Mouse (Mus musculus) MEL (cell line): ENCODE data around the gene 6030408B16Rik. TPM values are rescaled to one million over a fixed set of nuclear protein-coding genes. Genes with fewer than 3 reads are reported as not detected.

Experiments
- DNase-seq: peaks from one replicate; pipeline ENCODE4 v3.0.0; 2011; ENCODE audit warnings: low read depth, low spot score
- H3K27ac ChIP-seq: 2 replicates; pipeline ENCODE4 v1.5.1; 2012; ENCODE audit warnings: low read depth, mild to moderate bottlenecking, control low read depth, low read length, moderate library complexity; ENCODE audit not compliant: control insufficient read depth
- H3K27me3 ChIP-seq, 2 experiments: fragments of 150-350 bp in 1 of 2; sonication (generic) in 1 of 2; 2 replicates each; pipeline ENCODE4 v1.6.1; 2012; ENCODE audit warnings: low read length in 2 of 2, mild to moderate bottlenecking in 2 of 2, improper control_type of control experiment in 1 of 2, moderate library complexity in 1 of 2; ENCODE audit not compliant: insufficient read depth in 2 of 2, control insufficient read depth in 1 of 2
- H3K36me3 ChIP-seq, 2 experiments: 2 replicates each; pipeline ENCODE4 v1.6.1; 2012 to 2014; ENCODE audit warnings: low read length in 2 of 2, improper control_type of control experiment in 1 of 2, inconsistent platforms in 1 of 2, mild to moderate bottlenecking in 1 of 2; ENCODE audit not compliant: insufficient read depth in 2 of 2, control insufficient read depth in 1 of 2
- H3K4me1 ChIP-seq, 2 experiments: fragments of 150-350 bp in 1 of 2; sonication (generic) in 1 of 2; 2 replicates each; pipeline ENCODE4 v1.6.1; 2012; ENCODE audit warnings: low read length in 2 of 2, improper control_type of control experiment in 1 of 2, mild to moderate bottlenecking in 1 of 2; ENCODE audit not compliant: insufficient read depth in 2 of 2, control insufficient read depth in 1 of 2
- H3K4me3 ChIP-seq, 2 experiments: fragments of 150-350 bp in 1 of 2; sonication (generic) in 1 of 2; 2 replicates each; pipeline ENCODE4 v1.5.1; 2012; ENCODE audit warnings: low read depth in 2 of 2, low read length in 2 of 2, mild to moderate bottlenecking in 2 of 2, moderate library complexity in 2 of 2, control low read depth in 1 of 2, improper control_type of control experiment in 1 of 2; ENCODE audit not compliant: control insufficient read depth in 1 of 2, insufficient read depth in 1 of 2
- H3K79me2 ChIP-seq: 2 replicates; pipeline ENCODE4 v1.6.1; 2012; ENCODE audit warnings: mild to moderate bottlenecking, low read length, moderate library complexity; ENCODE audit not compliant: control insufficient read depth, poor library complexity, insufficient read depth
- H3K9ac ChIP-seq: 2 replicates; pipeline ENCODE4 v1.6.1; 2012; ENCODE audit warnings: low read depth, mild to moderate bottlenecking, control low read depth, low read length, moderate library complexity; ENCODE audit not compliant: control insufficient read depth, poor library complexity, severe bottlenecking
- H3K9me3 ChIP-seq: fragments of 150-350 bp; sonication (generic); replicated peaks from 2 replicates; pipeline ENCODE4 v1.6.1; 2012; ENCODE audit warnings: mild to moderate bottlenecking, low read length, improper control_type of control experiment, moderate library complexity; ENCODE audit not compliant: insufficient read depth
- CTCF ChIP-seq, 3 experiments: IDR thresholded peaks in 2 of 3; conservative IDR thresholded peaks in 1 of 3; 2 replicates each; pipeline ENCODE4 v1.5.1; 2011 to 2012; ENCODE audit warnings: low read length in 3 of 3, low read depth in 2 of 3, mild to moderate bottlenecking in 2 of 3, improper control_type of control experiment in 1 of 3, inconsistent platforms in 1 of 3, mixed read lengths in 1 of 3, moderate library complexity in 1 of 3; ENCODE audit not compliant: control insufficient read depth in 1 of 3, insufficient read depth in 1 of 3, poor library complexity in 1 of 3, severe bottlenecking in 1 of 3
- ELF1 ChIP-seq: IDR thresholded peaks from 2 replicates; pipeline ENCODE4 v1.6.1; 2014; ENCODE audit warnings: low read depth, mild to moderate bottlenecking, inconsistent platforms, low read length, improper control_type of control experiment, moderate library complexity
- ETS1 ChIP-seq: IDR thresholded peaks from 2 replicates; pipeline ENCODE4 v1.6.1; 2012; ENCODE audit warnings: low read depth, mild to moderate bottlenecking, inconsistent platforms, low read length, improper control_type of control experiment, moderate library complexity
- GATA1 ChIP-seq: IDR thresholded peaks from 2 replicates; pipeline ENCODE4 v1.6.1; 2011; ENCODE audit warnings: low read depth, low read length, improper control_type of control experiment
- JUND ChIP-seq: IDR thresholded peaks from 2 replicates; pipeline ENCODE4 v1.6.1; 2011; ENCODE audit warnings: low read depth, mild to moderate bottlenecking, improper control_type of control experiment, low read length
- KAT2A ChIP-seq: conservative IDR thresholded peaks from 2 replicates; pipeline ENCODE4 v1.6.1; 2012; ENCODE audit warnings: low read depth, low read length, improper control_type of control experiment, inconsistent platforms
- MAFK ChIP-seq: IDR thresholded peaks from 2 replicates; pipeline ENCODE4 v1.6.1; 2011; ENCODE audit warnings: low read depth, mild to moderate bottlenecking, low read length, improper control_type of control experiment, borderline replicate concordance
- MAX ChIP-seq: IDR thresholded peaks from 2 replicates; pipeline ENCODE4 v1.6.1; 2011; ENCODE audit warnings: low read length, improper control_type of control experiment
- MAZ ChIP-seq: IDR thresholded peaks from 2 replicates; pipeline ENCODE4 v1.6.1; 2012; ENCODE audit warnings: low read depth, mild to moderate bottlenecking, inconsistent platforms, low read length, improper control_type of control experiment
- MEF2A ChIP-seq: IDR thresholded peaks from 2 replicates; pipeline ENCODE4 v1.6.1; 2014; ENCODE audit warnings: low read depth, mild to moderate bottlenecking, inconsistent platforms, low read length, improper control_type of control experiment; ENCODE audit not compliant: poor library complexity, insufficient replicate concordance, severe bottlenecking; ENCODE audit errors: extremely low read depth
- MYB ChIP-seq: IDR thresholded peaks from 2 replicates; pipeline ENCODE4 v1.6.1; 2011; ENCODE audit warnings: mild to moderate bottlenecking, low read depth, low read length, improper control_type of control experiment
- MYC ChIP-seq: IDR thresholded peaks from 2 replicates; pipeline ENCODE4 v1.6.1; 2011; ENCODE audit warnings: low read depth, mild to moderate bottlenecking, low read length, improper control_type of control experiment, moderate library complexity
- NELFE ChIP-seq: IDR thresholded peaks from 2 replicates; pipeline ENCODE4 v1.6.1; 2011; ENCODE audit warnings: low read depth, low read length, improper control_type of control experiment
- NRF1 ChIP-seq: IDR thresholded peaks from 2 replicates; pipeline ENCODE4 v1.6.1; 2014; ENCODE audit warnings: low read depth, mild to moderate bottlenecking, inconsistent platforms, low read length, improper control_type of control experiment, moderate library complexity; ENCODE audit not compliant: poor library complexity, insufficient read depth, severe bottlenecking
- POLR2A ChIP-seq, 2 experiments: IDR thresholded peaks; 2 replicates each; pipeline ENCODE4 v1.6.1; 2011 to 2012; ENCODE audit warnings: low read length in 2 of 2, mild to moderate bottlenecking in 2 of 2, control low read depth in 1 of 2, improper control_type of control experiment in 1 of 2, low read depth in 1 of 2, moderate library complexity in 1 of 2; ENCODE audit not compliant: control insufficient read depth in 1 of 2, insufficient read depth in 1 of 2, poor library complexity in 1 of 2
- RAD21 ChIP-seq: IDR thresholded peaks from 2 replicates; pipeline ENCODE4 v1.6.1; 2011; ENCODE audit warnings: mild to moderate bottlenecking, low read depth, low read length, improper control_type of control experiment
- SMC3 ChIP-seq: IDR thresholded peaks from 2 replicates; pipeline ENCODE4 v1.6.1; 2011; ENCODE audit warnings: low read depth, low read length, improper control_type of control experiment
- TBP ChIP-seq: IDR thresholded peaks from 2 replicates; pipeline ENCODE4 v1.8.0; 2011; ENCODE audit warnings: low read depth, low read length, improper control_type of control experiment
- TCF12 ChIP-seq: IDR thresholded peaks from 2 replicates; pipeline ENCODE4 v1.6.1; 2014; ENCODE audit warnings: low read depth, mild to moderate bottlenecking, inconsistent platforms, low read length, improper control_type of control experiment, moderate library complexity
- UBTF ChIP-seq: IDR thresholded peaks from 2 replicates; pipeline ENCODE4 v1.6.1; 2012; ENCODE audit warnings: low read depth, mild to moderate bottlenecking, inconsistent platforms, low read length, improper control_type of control experiment, moderate library complexity, borderline replicate concordance; ENCODE audit not compliant: insufficient read depth
- ZKSCAN1 ChIP-seq: IDR thresholded peaks from 2 replicates; pipeline ENCODE4 v1.6.1; 2012; ENCODE audit warnings: low read depth, mild to moderate bottlenecking, inconsistent platforms, low read length, improper control_type of control experiment, moderate library complexity
- ZMIZ1 ChIP-seq: IDR thresholded peaks from 2 replicates; pipeline ENCODE4 v1.6.1; 2012; ENCODE audit warnings: low read depth, mild to moderate bottlenecking, inconsistent platforms, low read length, improper control_type of control experiment, moderate library complexity
- polyA plus RNA-seq, 2 experiments: library from polyadenylated mRNA; stranded (reverse) in 1 of 2; unstranded in 1 of 2; fragments of >175 nt in 1 of 2; fragments of >200 nt in 1 of 2; gene quantifications; 2 replicates each; pipeline versions ENCODE4 v1.2.1 to v1.2.4; 2012; ENCODE audit warnings: low replicate concordance in 2 of 2, low read depth in 1 of 2; ENCODE audit not compliant: insufficient read length in 2 of 2, insufficient read depth in 1 of 2, missing spikeins in 1 of 2
- total RNA-seq: library from RNA; depleted of rRNA; stranded (reverse); fragments of 300-350 nt; gene quantifications from 2 replicates; pipeline ENCODE4 v1.2.3, GENCODE M21; 2012

6030408B16Rik gene
- total and polyA plus RNA-seq, 3 experiments = 0.12 to 0.18 TPM; not detected in 1

DNA sequence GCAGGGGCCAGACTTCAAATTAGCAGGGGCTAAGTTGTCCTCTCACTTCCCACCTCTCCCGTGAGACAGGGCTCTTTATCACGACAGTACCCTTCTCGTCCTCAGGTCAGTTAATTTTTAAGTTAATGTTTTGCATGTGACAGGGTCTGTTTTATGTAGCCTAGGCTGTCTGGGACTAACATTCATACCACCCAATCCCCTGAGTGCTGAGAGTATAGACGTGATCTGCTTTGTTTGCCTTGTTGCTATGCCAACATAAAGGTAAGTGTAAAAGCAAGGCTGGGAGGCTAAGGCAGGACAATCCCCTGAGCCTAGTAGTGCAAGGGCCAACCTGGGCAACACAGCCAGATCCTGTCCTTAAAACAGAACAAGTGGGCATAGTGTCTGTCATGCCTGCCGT is 16.5 kb downstream of the 6030408B16Rik start:
- Histone ChIP-seq H3K79me2 (no peaks in the 10 kb centered on the region), H3K9ac (no peak overlapping the region), H3K36me3 (no peaks in the 10 kb centered on the region; a peak in 2 of 4 replicates), H3K4me1 (peaks cover 0 to 9% of the 10 kb centered on the region in 2 experiments; a peak in 1 of 4 replicates), H3K4me3 (no peak overlapping the region), H3K27ac (no peak overlapping the region), H3K27me3 (no peaks in the 10 kb centered on the region), H3K9me3 (no peaks in the 10 kb centered on the region)
- no peak for TF ChIP-seq POLR2A (IDR thresholded peaks at IDR 0.05; ENCODE audit: control insufficient read depth in 1 of 2, insufficient read depth in 1 of 2, low read depth in 1 of 2, low read length in 2 of 2, poor library complexity in 1 of 2)
- no peak for TF ChIP-seq NRF1
- TF ChIP-seq MEF2A = no peak
- no peak for TF ChIP-seq ZMIZ1
- TF ChIP-seq MYC = no peak
- TF ChIP-seq TCF12 = no peak
- no peak for TF ChIP-seq MYB
- no peak for TF ChIP-seq ELF1
- TF ChIP-seq KAT2A = no peak
- TF ChIP-seq ZKSCAN1 = no peak
- no peak for TF ChIP-seq ETS1
- TF ChIP-seq SMC3 = no peak
- TF ChIP-seq GATA1 = no peak
- TF ChIP-seq MAFK = no peak
- TF ChIP-seq TBP = no peak
- TF ChIP-seq MAX = no peak
- TF ChIP-seq JUND = no peak
- no peak for TF ChIP-seq RAD21
- no peak for TF ChIP-seq UBTF
- DNase-seq = no peak

DNA sequence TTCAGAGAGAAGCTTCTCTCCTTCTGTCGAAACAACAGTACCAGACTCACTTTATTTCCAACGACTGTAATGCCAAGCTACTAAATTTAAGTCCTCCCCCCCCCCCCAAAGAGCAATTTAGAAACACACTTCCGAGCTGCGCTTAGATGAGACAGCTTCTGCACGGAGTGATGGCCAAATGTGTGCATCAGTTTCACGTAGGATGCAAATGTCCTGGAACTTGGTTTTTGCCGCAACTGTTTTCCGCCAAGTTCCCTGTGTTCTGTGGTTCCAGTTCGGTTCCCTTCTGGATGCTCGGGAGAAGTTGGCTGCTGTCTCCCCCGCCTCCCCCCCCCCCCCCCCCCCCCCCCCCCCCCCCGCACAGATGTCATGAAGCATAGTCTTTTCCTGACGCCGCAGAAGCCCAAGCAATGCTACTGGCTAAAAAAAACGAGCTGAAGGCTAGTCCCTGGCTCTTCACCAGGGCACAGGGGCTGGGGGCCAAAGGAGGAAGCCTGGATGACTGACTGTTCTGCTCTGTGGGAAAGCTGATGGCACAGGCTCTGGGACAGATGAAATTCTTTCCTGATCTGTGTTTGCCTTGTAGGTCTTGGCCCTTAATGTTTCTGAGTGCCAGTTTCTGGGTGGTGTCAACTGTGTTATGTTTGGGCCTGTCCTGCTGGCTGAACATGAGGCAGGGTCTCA is 18.2 kb downstream of the 6030408B16Rik start:
- H3K27ac ChIP-seq = no peak overlapping the region
- no peak overlapping the region for H3K4me3 ChIP-seq
- no peaks in the 10 kb centered on the region for H3K79me2 ChIP-seq
- no peak for TF ChIP-seq MAZ
- no peak for TF ChIP-seq TCF12
- TF ChIP-seq RAD21 = no peak
- TF ChIP-seq SMC3 = no peak
- TF ChIP-seq UBTF = no peak
- TF ChIP-seq NELFE = no peak
- TF ChIP-seq CTCF (IDR thresholded peaks at IDR 0.05 in 2 of 3, conservative IDR thresholded peaks at IDR 0.05 in 1 of 3; ENCODE audit: control insufficient read depth in 1 of 3, insufficient read depth in 1 of 3, low read depth in 2 of 3, low read length in 3 of 3, poor library complexity in 1 of 3, severe bottlenecking in 1 of 3) = no peak
- TF ChIP-seq, all 39 proteins: peak for 0
- no peaks in the 10 kb centered on the region for H3K9me3 ChIP-seq
- no peaks in the 10 kb centered on the region; a peak in 2 of 4 replicates for H3K36me3 ChIP-seq
- peaks cover 0 to 9% of the 10 kb centered on the region in 2 experiments; a peak in 1 of 4 replicates for H3K4me1 ChIP-seq
- no peak for DNase-seq
- no peak overlapping the region for H3K9ac ChIP-seq
- H3K27me3 ChIP-seq = no peaks in the 10 kb centered on the region
